Mouse (Mus musculus) embryonic fibroblast, embryonic 13.5 days (primary cell): ENCODE results near the gene Tnrc6b. TPM values are rescaled to one million over a fixed set of nuclear protein-coding genes. Genes with fewer than 3 reads are reported as not detected.

Source experiments
- H3K27ac ChIP-seq: 2 replicates; pipeline ENCODE4 v1.5.1; 2012; ENCODE audit warnings: low read length, control low read depth, inconsistent platforms; ENCODE audit not compliant: insufficient read depth
- H3K4me1 ChIP-seq: 2 replicates; pipeline ENCODE4 v1.6.1; 2011; ENCODE audit warnings: low read length; ENCODE audit not compliant: control insufficient read depth, insufficient read depth
- H3K4me3 ChIP-seq: 2 replicates; pipeline ENCODE4 v1.5.1; 2011; ENCODE audit warnings: mild to moderate bottlenecking, control low read depth, low read length; ENCODE audit not compliant: insufficient read depth
- CTCF ChIP-seq: IDR thresholded peaks from 2 replicates; pipeline ENCODE4 v1.5.1; 2011; ENCODE audit warnings: mild to moderate bottlenecking, control low read depth, low read length, moderate library complexity, borderline replicate concordance; ENCODE audit not compliant: insufficient read depth
- POLR2A ChIP-seq: IDR thresholded peaks from 2 replicates; pipeline ENCODE4 v1.6.1; 2011; ENCODE audit warnings: low read depth, mild to moderate bottlenecking, control low read depth, low read length, moderate library complexity
- polyA plus RNA-seq: library from polyadenylated mRNA; stranded (reverse); fragments of >200 nt; gene quantifications from 2 replicates; pipeline ENCODE4 v1.2.4, GENCODE M21; 2011; ENCODE audit warnings: low read depth; ENCODE audit not compliant: missing spikeins, insufficient read length

Tnrc6b gene
- 36.4 and 37.0 TPM in 2 replicates for polyA plus RNA-seq

- H3K27ac ChIP-seq, result peak within 1 kb of the TSS; percentile 74
- H3K4me3 ChIP-seq, result peak within 1 kb of the TSS; percentile 91
- H3K4me1 ChIP-seq, result peaks cover 8% of the 10 kb centered on the region
- TF ChIP-seq POLR2A, result peak; percentile 82
- TF ChIP-seq CTCF, result no peak
Measured at GRCm38 (mm10) chr15:80710608-80711363, at the start of gene Tnrc6b. Tnrc6b (plus strand) TSS chr15:80711313.

GRCm38 (mm10) chr15:80664444-80664843 is 46.7 kb upstream of the Tnrc6b start:
- Histone ChIP-seq H3K4me1 (no peaks in the 10 kb centered on the region), H3K27ac (no peak overlapping the region), H3K4me3 (no peak overlapping the region)
- no peak for TF ChIP-seq POLR2A
- TF ChIP-seq CTCF, result no peak

- Histone ChIP-seq H3K4me1 (peaks cover 9% of the 10 kb centered on the region), H3K27ac (no peak within 1 kb of the TSS), H3K4me3 (no peak within 1 kb of the TSS)
- no peak for TF ChIP-seq CTCF
- TF ChIP-seq POLR2A, result no peak
Measured at GRCm38 (mm10) chr15:80671295-80672252, 39.5 kb upstream of the Tnrc6b start, which contains the start of gene Fam83f. Fam83f (plus strand) TSS chr15:80671847.

- peaks cover 9% of the 10 kb centered on the region for H3K4me1 ChIP-seq
- TF ChIP-seq CTCF (no peak), POLR2A (no peak)
- no peak overlapping the region for H3K4me3 ChIP-seq
- no peak overlapping the region for H3K27ac ChIP-seq
Measured at GRCm38 (mm10) chr15:80672810-80673209, 38.3 kb upstream of the Tnrc6b start.

- H3K4me1 ChIP-seq, result peaks cover 9% of the 10 kb centered on the region
- TF ChIP-seq CTCF (no peak), POLR2A (no peak)
- H3K4me3 ChIP-seq, result no peak overlapping the region
- H3K27ac ChIP-seq, result peak overlapping the region; percentile 51
Measured at GRCm38 (mm10) chr15:80673337-80674095, 37.6 kb upstream of the Tnrc6b start.

- TF ChIP-seq POLR2A (no peak), CTCF (no peak)
- Histone ChIP-seq H3K27ac (no peak overlapping the region), H3K4me1 (peaks cover 9% of the 10 kb centered on the region), H3K4me3 (no peak overlapping the region)
Measured at GRCm38 (mm10) chr15:80674700-80675099, 36.4 kb upstream of the Tnrc6b start.

- Histone ChIP-seq H3K27ac (no peak overlapping the region), H3K4me1 (no peaks in the 10 kb centered on the region), H3K4me3 (no peak overlapping the region)
- TF ChIP-seq POLR2A (no peak), CTCF (no peak)
Measured at GRCm38 (mm10) chr15:80679515-80680215, 31.4 kb upstream of the Tnrc6b start.

GRCm38 (mm10) chr15:80680347-80681030 is 30.6 kb upstream of the Tnrc6b start:
- TF ChIP-seq CTCF (no peak), POLR2A (no peak)
- H3K27ac ChIP-seq, result no peak overlapping the region
- no peaks in the 10 kb centered on the region for H3K4me1 ChIP-seq
- no peak overlapping the region for H3K4me3 ChIP-seq
